Mouse (Mus musculus): ENCODE results near the gene Fam198a.

Fam198a gene

DNA sequence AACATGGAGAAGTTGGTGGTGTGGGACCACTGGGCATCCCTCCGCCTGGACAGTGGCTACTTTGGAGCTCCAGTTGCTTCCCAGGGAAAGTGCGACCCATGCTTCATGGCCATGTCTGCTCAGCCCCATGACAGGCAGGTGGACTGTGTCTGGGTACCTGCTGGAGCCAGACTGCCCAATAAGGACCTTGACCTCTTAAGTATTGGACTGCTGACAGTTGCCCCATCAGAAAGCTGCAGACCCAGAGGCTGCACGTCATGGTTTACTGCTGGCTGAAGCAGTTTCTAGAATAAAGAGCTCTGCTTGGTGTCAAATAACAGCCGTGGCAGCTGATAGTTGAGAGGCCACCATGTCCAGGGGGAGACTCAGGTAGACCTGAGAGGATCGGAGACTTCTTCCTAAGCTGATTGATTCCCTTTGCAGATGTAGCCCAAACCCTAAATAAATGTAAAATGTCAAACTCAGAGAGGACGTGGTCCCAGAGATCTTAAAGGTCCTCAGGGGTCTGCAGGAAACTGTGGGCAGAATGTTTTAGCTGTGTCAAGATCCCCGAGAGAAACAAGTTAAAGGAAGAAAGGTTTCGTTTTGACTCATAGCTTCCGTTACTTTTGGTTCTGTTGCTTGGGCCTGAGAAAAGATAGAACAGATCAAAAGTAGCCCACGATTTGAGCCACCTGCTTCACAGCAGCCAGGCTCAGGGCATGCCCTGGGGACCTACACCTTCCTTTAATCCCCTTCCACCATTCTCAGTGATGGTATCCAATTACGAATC lies 24.0 kb upstream of the Fam198a start:
- DNase-seq: no peak

DNA sequence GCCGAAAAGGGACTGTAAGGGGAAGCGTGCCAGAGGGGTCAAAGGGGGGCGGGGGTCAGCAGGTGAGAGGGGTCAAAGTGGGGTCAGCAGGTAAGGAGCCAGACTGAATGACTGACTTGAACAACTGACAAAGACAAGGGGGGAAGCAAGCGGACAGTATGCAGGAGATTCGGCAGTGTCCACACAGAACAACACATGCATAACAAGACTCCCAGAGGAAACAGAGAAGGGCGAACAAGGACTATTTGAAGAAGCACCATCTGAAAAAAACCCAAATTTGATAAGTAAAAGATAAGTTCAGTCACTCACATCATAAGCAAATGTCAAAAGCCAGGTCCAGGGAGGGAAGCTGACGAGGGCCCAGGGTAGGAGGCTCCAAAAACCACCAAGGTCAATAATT lies 23.1 kb upstream of the Fam198a start:
- no peak for DNase-seq

DNA sequence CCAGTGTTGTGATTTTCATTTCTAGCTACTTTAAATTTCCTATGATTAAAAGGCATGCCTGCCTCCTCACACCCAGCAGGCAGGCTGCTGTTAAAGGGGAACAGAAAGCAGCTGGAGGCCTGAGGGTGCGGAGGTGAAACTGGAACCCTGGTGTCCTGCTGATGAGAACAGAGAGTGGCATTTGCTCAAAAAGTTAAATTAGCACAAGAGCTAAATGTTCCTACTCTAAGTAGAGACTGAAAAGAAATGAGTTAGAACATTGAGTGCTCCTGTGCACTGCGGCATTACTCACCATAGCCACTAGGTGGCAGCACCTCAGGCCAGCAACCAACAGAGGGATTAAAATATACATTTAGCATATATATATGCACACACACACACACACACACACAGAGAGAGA lies 22.3 kb upstream of the Fam198a start:
- DNase-seq: peak; percentile 78

DNA sequence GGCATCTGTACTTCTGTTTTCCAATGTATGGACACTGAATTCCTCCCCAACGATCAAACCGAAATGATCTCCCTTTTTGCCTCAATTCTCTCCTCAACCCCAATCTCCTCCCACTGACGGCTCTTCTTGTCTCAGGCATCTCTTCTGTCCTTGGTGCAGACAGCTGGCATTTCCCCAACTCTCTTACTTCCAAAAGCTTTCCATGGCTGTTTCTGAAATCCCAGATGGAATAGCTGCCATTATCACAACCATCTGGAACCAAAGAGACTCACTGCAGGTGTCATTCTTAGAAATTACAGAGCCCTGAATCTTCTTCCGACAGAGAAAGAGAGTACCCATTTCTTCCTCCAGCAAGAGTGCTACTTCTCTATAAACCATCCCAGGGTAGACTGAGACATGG lies 15.9 kb upstream of the Fam198a start:
- no peak for DNase-seq

DNA sequence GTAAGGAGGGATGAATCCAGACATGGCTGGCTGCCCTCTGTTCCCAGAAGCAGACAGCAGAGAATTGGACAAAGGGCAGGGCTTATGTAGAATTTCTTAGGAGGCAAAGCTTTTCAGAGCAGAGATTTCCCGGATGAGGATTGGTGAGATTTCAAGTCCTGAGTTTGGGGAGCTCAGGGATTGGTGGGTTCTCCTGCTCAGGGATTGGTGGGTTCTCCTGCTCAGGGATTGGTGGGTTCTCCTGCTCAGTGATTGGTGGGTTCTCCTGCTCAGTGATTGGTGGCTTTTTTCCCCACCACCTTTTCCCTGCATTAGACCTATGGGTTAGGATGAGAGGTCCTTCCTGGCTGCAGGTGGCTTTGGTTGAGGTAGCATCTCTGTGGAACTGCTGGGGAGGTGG lies 13.8 kb upstream of the Fam198a start:
- no peak for DNase-seq

DNA sequence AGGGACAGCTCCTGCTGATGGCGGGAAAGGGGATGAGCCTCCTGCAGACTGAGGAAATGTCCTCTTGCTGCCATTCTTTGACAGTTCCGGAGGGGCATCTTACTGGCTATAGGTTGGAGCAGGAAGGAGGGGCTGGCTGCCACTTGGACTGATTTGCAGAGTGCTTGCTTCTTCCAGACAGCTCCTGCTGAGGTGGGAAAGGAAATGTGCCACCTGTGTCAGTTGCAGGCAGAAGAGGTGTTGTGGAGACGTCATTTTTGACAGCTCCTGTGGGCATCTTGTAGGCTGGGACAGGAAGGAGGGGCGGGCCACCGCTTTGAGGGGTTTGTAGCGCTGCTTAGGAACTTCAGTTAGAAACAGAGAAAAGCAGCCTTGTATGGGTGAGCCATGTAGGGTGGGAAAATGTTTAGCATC lies 13.3 kb upstream of the Fam198a start:
- DNase-seq: peak; percentile 64

DNA sequence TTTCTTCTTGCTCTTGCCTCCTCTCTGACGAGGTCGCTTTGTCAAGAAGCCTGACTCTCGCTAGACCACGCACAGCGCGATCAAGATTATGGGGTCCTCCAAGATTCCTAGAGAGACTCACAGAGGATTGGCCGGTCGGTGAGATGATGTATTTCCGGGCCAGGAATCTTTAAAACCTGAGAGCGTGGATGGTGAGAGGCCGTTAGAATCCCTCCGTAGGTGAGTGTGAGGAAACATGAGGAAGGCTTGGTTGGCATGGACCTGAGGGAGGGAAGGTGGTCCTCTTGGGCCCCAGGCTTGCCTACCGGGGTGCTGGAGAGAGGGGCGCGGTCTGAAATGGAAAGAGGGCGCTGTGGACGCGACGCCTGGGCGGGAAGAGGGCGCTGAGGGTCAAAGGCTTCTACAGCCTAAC lies 12.8 kb upstream of the Fam198a start:
- peak; percentile 18 for DNase-seq

DNA sequence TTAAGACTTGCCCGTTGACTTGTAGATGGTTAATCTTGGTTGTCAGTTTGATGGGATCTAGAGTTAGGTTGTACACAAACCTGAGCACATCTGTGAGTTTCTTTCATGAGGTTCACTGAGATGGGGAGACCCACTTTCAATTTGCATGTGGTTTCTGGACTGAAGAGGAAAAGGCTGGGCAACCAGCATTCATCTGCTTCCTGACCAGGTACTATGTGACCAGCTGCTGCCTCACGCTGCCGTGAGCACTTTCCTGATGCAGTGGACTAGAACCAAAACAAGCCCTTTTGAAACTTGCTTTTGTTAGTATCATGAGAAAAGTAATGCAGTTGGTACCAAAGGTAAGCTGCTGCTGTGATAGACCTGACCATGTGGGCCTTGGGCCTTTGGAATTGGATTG lies 7.8 kb upstream of the Fam198a start:
- no peak for DNase-seq

DNA sequence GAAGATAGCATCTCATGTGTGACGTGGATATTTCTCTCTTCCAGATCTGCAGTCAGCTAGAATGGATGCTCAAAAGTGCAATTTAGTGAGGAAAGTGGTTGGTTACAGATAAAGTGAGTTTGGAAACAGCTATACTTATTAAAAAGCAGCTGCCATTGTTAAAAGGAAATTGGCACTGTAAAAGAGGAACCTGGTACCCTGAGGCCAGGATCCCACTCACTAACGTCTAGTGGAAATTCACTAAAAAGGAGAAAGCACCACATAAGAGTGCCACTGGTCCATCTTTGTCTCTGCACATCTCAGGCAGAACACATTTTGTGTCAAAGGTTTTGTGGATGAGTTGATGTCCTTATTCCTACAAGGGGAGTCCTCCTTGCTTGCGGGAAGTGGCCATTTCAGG lies 7.2 kb upstream of the Fam198a start:
- DNase-seq: no peak

DNA sequence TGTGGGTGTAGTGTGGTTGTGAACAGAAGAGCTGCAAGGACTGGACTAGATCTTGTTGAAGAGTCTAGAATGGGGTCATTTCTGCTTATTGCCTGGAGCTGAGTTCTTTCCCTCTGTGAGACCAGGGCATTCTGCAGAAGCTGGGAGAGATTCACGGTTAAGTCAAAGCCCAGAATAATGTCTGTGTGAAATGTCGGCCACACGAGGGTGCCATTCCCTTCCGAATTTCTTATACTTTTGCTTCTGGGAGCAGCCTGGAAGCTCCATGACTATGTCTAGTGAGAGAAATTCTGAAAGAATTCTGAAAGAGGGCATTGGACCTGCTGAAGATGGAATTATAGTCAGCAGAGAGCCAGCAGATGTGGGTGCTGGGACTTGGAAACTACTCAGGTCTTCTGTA lies 3.0 kb upstream of the Fam198a start:
- DNase-seq: peak; percentile 50

DNA sequence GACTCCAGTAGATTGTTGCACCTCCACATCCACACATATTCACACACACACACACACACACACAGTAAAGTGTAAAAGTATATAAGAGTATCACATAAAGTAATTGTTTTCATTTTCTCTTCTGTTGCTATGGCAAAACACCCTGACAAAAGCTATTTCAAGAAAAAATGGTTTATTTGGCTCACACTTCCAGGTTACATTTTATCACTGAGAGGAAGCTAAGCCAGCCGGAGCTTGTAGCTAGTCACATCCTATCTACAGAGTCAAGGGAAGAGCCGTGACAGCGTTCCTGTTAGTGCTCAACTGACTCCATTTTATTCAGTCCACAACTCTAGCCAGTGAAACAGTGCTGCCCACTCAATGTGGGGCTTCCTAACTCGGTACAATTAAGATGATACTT lies 2.4 kb upstream of the Fam198a start:
- DNase-seq: no peak

DNA sequence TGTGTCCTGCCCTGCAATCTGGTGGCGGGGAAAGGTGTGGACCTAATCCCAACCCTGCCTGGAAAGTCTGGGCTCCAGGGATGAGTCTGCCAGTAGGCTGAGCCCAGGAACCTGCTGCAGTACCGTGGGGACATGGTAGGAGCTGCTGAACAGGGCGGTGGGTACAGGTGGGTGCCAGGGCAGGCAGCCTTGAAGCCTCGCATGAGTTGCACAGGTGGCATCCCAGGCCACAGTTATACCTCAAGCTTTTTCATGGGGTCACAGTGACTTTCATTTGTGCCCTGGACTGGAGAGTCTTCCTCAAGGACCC lies 281 bp downstream of the Fam198a start:
- DNase-seq: no peak

DNA sequence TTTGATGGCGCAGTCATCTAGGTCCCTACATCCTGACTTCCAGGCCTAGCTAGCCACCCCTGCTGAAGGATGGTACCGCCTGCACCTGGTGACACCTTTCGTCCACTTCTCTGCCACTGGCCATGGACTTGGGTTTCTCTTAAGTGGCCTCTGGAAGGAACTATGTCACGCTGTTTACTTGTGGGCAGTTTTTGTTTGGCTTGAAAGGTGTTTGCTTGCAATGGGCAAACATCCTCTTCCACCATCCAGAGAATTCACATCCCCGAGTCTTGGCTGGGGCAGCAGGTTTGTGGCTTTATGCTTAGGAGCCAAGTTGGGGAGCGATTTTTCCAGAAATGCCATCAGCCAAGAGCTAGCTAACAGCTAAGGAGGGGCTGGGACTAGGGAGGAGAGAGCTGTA lies 1.8 kb downstream of the Fam198a start:
- DNase-seq: no peak

DNA sequence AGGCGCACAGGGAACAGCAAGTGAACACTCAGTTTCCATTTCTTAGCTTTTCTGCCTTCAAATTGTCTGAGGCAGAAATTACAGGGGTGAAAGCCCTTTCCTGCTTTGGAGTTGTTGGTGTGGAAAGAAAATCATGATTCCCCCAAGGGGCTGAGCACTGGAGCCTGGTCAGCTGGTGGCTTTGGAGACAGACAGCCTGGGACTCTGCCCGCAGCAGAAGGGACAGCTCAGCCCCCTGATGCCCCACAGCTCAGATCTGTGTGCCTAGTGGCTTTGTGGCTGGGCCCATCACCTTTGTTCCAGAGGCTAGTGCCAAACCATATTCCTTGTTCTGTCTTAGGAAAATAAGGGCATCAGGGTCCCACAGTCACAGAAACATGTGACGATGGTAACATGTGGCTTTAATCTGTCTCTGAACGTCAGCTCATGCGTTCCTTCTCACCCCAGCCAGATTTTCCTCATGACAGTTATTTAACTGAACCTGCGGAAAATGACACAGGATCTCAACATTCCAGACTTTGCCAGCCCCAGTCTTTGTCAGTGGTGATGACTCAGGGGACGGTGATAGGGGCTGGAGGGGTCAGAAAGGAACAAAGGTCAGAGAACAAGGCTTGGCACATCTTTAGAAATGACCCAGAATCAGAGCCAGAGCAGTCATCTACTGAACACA lies 9.3 kb downstream of the Fam198a start:
- no peak for DNase-seq

DNA sequence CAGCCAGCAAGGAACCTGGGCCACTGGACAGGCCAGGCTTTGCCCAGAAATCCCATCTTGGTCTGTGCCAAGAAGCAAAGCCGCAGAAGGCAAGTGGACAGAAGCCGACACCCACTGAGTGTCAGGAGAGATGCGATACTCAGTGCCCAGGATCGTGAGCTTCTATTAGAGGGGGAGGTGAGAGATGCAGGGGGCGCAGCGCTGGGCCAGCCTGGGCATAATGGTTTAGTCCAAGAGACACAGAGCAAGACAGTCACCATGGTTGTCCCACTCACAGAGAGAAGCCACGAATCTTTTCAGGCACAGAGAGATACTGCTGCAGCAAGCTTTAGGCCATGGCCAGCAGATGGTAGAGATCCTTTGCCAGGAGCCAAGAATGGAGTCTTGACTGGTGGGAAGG lies 14.2 kb downstream of the Fam198a start:
- no peak for DNase-seq

DNA sequence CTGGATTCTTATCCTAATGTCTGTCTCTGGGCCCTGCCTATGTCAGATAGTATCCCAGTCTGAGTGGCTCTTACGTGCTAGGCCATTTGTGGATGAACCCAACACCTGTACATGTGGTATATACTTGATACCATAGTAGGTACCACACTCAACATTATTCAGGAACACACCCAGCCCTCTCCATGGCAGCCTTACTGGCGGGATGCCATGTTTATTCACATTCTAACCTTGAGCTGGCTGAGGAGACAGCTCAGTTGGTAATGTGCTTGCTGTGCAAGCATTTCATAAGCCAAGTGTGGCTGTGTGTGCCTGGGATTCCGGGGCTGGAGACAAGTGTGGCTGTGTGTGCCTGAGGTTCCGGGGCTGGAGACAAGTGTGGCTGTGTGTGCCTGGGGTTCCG lies 17.5 kb downstream of the Fam198a start:
- DNase-seq: no peak

DNA sequence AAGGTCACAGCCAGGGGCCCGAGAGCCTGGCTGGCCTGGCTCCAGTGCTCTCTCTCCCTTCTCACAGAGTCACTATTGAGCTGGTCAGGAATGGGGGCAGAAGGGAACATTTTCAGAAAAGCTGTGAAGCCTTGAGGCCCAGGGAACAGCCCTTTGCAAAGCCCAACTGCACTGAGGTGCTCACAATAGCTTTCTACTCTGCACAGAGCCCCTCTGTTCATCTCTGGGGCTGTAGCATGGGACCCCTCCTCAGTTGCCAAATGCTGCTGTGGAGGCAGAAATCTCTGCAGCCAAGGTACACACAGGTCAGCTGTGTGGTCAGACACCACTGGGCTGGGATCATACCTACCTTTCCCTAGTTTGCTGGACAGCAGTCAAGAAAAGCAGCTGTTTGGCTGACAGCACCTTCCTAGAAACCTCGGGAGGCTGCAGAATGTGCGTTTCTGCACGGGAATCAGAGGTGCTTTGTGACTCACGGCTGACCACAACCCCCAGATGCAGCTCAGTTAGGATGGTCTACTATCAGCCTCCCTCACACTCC lies 19.1 kb downstream of the Fam198a start:
- DNase-seq: no peak

DNA sequence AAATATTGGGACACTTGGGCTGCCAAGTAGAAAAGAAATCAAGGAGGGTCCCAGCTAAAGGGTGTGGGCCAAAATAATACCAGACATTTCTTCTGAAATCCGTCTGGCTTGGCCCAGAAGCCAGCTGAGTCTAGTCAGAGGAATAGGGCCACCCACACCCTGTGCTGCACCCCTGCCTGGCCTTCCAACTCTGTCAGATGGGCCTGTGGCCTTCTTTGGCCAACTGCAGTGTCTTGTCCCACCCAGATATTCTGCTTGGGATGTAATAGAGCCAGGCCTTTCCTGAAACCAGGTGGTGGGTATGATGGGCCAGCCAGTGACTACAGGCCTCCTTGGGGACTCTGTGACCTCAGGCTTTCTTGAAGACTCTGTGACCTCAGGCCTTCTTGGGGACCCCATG lies 22.4 kb downstream of the Fam198a start:
- no peak for DNase-seq

DNA sequence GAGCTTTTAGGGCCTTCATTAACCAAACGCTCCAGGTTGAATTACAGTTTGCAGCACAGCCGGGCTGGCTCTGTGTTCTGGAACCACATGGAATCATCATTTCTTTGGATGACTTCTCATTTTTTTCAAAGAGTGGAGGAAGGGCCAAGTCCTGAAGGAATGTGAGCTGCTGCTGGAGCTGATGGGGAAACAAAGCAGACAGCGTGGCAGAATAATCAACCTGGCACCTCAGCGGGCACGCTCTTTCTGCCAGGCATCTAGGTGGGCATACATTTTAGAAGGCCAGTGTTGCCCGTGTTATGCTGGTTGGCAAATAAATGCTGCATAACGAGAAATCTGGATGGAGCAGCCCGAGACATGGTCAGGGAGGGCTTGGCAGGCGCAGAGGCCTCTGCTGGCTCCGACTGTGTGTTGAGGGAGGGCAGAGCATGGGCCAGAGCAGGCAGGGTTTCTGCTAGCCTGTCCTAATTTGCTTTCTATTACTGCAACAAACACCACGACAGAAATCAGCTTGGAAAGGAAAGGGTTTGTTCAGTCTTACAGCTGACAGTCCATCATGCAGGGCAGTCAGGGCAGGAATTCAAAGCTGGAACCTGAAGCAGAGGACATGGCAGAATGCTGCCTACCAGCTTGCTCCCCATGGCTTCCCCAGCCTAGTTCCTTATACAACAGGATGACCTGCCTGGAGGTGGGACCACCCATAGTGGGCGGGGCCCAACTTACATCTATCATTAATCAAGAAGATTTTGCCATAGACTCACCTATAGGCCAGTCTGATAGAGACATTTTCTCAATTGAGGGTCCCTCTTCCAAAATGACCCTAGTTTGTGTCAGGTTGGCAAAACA lies 23.6 kb downstream of the Fam198a start:
- DNase-seq: no peak

DNA sequence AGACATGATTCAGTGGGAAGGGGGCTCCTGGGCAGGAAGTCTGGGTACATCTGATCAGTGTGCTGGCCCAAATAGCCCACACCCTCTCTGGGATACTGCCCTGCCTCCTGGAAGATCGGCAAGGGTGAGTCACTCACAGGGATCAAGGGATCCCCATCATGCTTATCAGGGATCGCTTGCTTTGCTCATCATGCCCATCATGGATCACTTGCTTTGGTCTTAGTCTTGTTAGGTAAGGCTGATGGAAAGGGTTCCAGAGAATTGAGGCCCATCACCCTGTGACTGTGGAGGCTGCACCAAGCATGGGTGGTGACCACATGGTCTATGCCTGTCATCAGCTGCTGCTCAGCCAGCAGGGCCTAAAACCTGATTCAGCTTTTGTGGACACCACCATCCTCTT lies 24.5 kb downstream of the Fam198a start:
- no peak for DNase-seq

DNA sequence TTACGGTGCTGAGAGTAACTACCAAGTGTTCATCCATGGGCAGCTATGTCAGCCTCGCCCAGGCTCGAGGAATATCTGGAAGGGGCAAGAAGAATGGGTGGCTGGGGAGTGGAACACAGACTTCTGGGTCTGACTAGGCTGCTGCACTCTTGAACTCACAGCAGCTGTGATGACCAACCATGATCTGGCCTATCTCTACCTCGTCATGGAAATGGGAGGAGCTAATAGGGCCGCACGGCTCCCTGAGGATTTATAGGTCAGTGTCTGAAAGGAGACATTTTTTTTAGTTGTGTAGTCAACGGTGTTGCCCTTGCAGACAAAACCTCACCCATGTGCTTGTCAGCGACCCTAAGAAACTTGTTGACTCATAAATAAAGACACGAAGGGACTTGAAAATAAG lies 30.3 kb downstream of the Fam198a start:
- DNase-seq: no peak

DNA sequence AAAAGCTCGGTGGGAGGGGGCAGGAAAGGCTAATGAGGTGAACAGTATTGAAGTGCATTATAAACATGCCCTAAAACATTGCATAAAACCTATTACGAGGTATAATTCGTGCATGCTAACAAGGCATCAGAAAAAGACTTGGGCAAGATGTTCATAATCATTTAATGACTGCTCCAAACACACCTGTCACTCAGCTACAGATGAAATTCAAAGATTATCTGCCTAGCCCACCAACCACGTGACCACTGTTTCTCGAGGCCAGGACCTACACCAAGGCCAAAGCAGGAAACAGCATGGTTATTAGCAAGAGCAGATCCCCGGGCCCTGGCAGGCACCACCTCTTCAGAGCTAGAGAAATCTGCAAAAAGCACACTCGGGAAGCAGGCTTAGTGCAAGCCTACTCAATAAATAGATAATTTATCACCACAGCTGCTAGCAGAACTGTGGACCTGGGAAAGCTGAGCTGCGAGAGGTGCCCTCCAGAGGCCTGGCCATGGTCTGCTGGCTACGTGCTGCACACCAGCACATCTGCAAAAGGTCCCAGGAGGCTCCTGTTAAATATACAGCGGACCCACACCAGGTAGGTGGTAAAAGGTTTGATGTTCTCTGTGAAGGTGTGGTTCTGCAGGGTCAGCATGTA lies 30.8 kb downstream of the Fam198a start:
- DNase-seq: no peak

DNA sequence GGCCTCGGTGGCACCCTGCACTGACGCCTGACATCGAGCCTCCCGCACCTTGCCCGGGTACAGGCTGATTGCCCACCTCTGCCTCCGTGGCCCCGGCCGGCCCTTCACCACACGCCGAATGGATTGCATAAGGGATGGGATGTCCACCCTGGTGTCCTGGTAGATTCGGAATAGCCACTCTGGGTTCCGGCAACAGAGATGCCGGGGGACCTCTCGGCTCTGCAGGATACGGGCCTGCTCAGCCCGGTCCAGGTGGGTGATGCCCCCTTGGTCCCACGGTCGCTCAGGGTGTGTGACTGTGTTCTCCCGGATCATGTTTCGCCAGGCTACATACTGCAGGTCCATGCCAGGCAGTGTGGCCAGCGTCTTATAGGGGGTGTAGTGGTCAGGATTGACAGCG lies 31.4 kb downstream of the Fam198a start:
- DNase-seq: no peak
